14 mouse cellular contexts compared by ENCODE assay signal in the genomic region with DNA sequence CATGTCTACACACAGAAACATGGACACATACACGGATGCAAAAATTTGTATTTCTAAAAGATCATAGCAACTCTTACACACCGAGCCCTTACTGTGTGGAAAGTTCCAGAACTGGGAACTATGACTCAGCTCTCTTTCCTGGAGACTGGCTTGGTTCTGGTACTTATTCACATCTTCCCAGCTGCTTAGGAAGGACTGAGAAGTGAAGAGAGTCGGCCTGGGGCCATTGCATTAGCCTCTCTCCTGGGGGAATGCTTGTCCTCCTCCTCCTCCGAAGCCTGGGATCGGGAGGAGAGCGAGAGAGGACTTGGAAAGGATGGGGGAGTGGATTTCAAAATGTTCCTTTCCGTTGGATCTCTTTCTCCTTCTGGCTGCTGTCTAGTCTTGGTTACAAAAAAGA.
DNase-seq lines count a peak whose midpoint lies in the region; ATAC-seq lines count a peak whose summit lies in the region.
"Had no signal": no experiment of that assay in that cellular context is flagged by ENCODE, and none has a peak within 500 bp of the region (broad histone marks: within the 10 kb centered on the region; RNA-seq: fewer than 3 reads in every experiment).

No protein-coding gene starts in this region.

- H3K9ac ChIP-seq in heart, embryonic 12.5 days: no peak overlapping the region
- H3K9ac ChIP-seq in neural tube, embryonic 15.5 days (replicated peaks): no peak overlapping the region
- H3K9ac ChIP-seq: heart, embryonic 15.5 days; liver, embryonic 13.5 days had no signal

- no peaks in the 10 kb centered on the region for H3K36me3 ChIP-seq in heart, embryonic 12.5 days
- no peaks in the 10 kb centered on the region for H3K36me3 ChIP-seq in neural tube, embryonic 15.5 days
- H3K36me3 ChIP-seq: heart, embryonic 15.5 days; liver, embryonic 13.5 days; midbrain, embryonic 10.5 days had no signal

- WGBS in heart, embryonic 12.5 days: 45% methylated on average over 7 of the region's 7 CpGs
- 75% methylated on average over 7 of the region's 7 CpGs for WGBS in neural tube, embryonic 15.5 days

- no peak overlapping the region for H3K4me3 ChIP-seq in heart, embryonic 12.5 days
- H3K4me3 ChIP-seq in neural tube, embryonic 15.5 days (replicated peaks): no peak overlapping the region
- H3K4me3 ChIP-seq: heart, embryonic 15.5 days; liver, embryonic 13.5 days; midbrain, embryonic 10.5 days had no signal

- H3K27ac ChIP-seq in heart, embryonic 12.5 days (ENCODE audit: poor library complexity, severe bottlenecking): no peak overlapping the region
- H3K27ac ChIP-seq in neural tube, embryonic 15.5 days (replicated peaks): no peak overlapping the region
- H3K27ac ChIP-seq: liver, embryonic 13.5 days; midbrain, embryonic 10.5 days had no signal

- H3K4me1 ChIP-seq in heart, embryonic 12.5 days (replicated peaks): peaks cover 14% of the 10 kb centered on the region
- H3K4me1 ChIP-seq in neural tube, embryonic 15.5 days: no peaks in the 10 kb centered on the region
- H3K4me1 ChIP-seq: liver, embryonic 13.5 days; midbrain, embryonic 10.5 days had no signal

- peaks cover 3% of the 10 kb centered on the region; the same call in 1 of the 2 replicates for H3K27me3 ChIP-seq in heart, embryonic 12.5 days (replicated peaks)
- H3K27me3 ChIP-seq in neural tube, embryonic 15.5 days (replicated peaks): no peaks in the 10 kb centered on the region
- H3K27me3 ChIP-seq: heart, embryonic 15.5 days; liver, embryonic 13.5 days had no signal

- no peak overlapping the region for H3K4me2 ChIP-seq in heart, embryonic 12.5 days
- H3K4me2 ChIP-seq in neural tube, embryonic 15.5 days: no peak overlapping the region
- H3K4me2 ChIP-seq: liver, embryonic 13.5 days had no signal

- intact Hi-C loops in gastrocnemius, postnatal 14 days (cut with DNase I; ENCODE audit: low total_unique reads): no loop called here

- peaks cover 5% of the 10 kb centered on the region; the same call in 1 of the 2 replicates for H3K9me3 ChIP-seq in heart, embryonic 12.5 days (replicated peaks)
- no peaks in the 10 kb centered on the region for H3K9me3 ChIP-seq in neural tube, embryonic 15.5 days (replicated peaks)
- H3K9me3 ChIP-seq: heart, embryonic 15.5 days; liver, embryonic 13.5 days; midbrain, embryonic 10.5 days had no signal

- DNase-seq in heart, adult 18-20 months: peak; percentile 69 to 87
- DNase-seq in brain, adult 2 months (ENCODE audit: low read depth, low spot score): peak; percentile 43
- peak; percentile 65 for DNase-seq in gastrocnemius, postnatal 14 days
- DNase-seq in heart, postnatal 4 days: peak; percentile 37
- DNase-seq in left cerebral cortex, adult 9 months (ENCODE audit: low spot score in 2 of 2): no peak
- DNase-seq: adrenal gland, postnatal 10 days; cerebellum, adult 11-12 months; liver, embryonic 13.5 days; retina, postnatal 1 day had no signal

- ATAC-seq in heart, embryonic 12.5 days (ENCODE audit: insufficient number of reproducible peaks, low FRiP score): no peak
- ATAC-seq in neural tube, embryonic 15.5 days (ENCODE audit: low FRiP score): no peak
- ATAC-seq: intestine, embryonic 16.5 days had no signal

Comparison
In these comparisons a context has a peak if more than half of its experiments do, and no peak if none do; other contexts are left out.
1. DNase-seq: peak in heart, adult 18-20 months (2 of 2), brain, adult 2 months (single experiment), gastrocnemius, postnatal 14 days (single experiment) and heart, postnatal 4 days (single experiment); none in left cerebral cortex, adult 9 months (0 of 2).